Mouse (Mus musculus) embryo, embryonic 10 days (tissue): ENCODE results near the gene Abl2.
"Not testable (repeated sequence)": the region's sequence is repeated elsewhere in the genome, so short reads cannot be mapped to it uniquely, and the experiment has no call there.

Experiments used
- DNase-seq: peaks from one replicate; pipeline ENCODE4 v3.0.0-alpha.2; 2015; ENCODE audit warnings: low spot score

Gene Abl2

GRCm38 (mm10) chr1:156558024-156558930 is at the start of gene Abl2:
Abl2 (plus strand) TSS chr1:156558786.
- DNase-seq: peak; percentile 90

- DNase-seq: no peak
Observed at GRCm38 (mm10) chr1:156520136-156520780, 38.3 kb upstream of the Abl2 start.

GRCm38 (mm10) chr1:156521796-156522517 is 36.6 kb upstream of the Abl2 start:
- DNase-seq: no peak

GRCm38 (mm10) chr1:156523842-156524241 is 34.7 kb upstream of the Abl2 start, which contains the start of gene Gm10031:
Gm10031 (plus strand) TSS chr1:156524012.
- not testable (repeated sequence) for DNase-seq

GRCm38 (mm10) chr1:156532476-156533175 is 26.0 kb upstream of the Abl2 start:
- DNase-seq: not testable (repeated sequence)

GRCm38 (mm10) chr1:156533483-156533882 is 25.1 kb upstream of the Abl2 start:
- DNase-seq: no peak

GRCm38 (mm10) chr1:156533911-156534310 is 24.7 kb upstream of the Abl2 start:
- DNase-seq: no peak

GRCm38 (mm10) chr1:156537031-156537430 is 21.6 kb upstream of the Abl2 start:
- no peak for DNase-seq

GRCm38 (mm10) chr1:156537701-156538100 is 20.9 kb upstream of the Abl2 start:
- DNase-seq: no peak

GRCm38 (mm10) chr1:156538382-156538781 is 20.2 kb upstream of the Abl2 start:
- peak; percentile 35 for DNase-seq

GRCm38 (mm10) chr1:156539787-156540560 is 18.6 kb upstream of the Abl2 start:
- peak; percentile 54 for DNase-seq

- no peak for DNase-seq
Observed at GRCm38 (mm10) chr1:156543999-156544398, 14.6 kb upstream of the Abl2 start.

- DNase-seq: peak; percentile 50
Observed at GRCm38 (mm10) chr1:156558950-156559640, 509 bp downstream of the Abl2 start.

GRCm38 (mm10) chr1:156559641-156560020 is 1.0 kb downstream of the Abl2 start:
- peak; percentile 33 for DNase-seq

GRCm38 (mm10) chr1:156560500-156560899 is 1.9 kb downstream of the Abl2 start:
- no peak for DNase-seq

GRCm38 (mm10) chr1:156565328-156565727 is 6.7 kb downstream of the Abl2 start:
- DNase-seq: no peak

- no peak for DNase-seq
Observed at GRCm38 (mm10) chr1:156566132-156566531, 7.5 kb downstream of the Abl2 start.

GRCm38 (mm10) chr1:156569615-156570014 is 11.0 kb downstream of the Abl2 start:
- no peak for DNase-seq

- DNase-seq: no peak
Observed at GRCm38 (mm10) chr1:156572952-156573351, 14.4 kb downstream of the Abl2 start.

GRCm38 (mm10) chr1:156581149-156581548 is 22.6 kb downstream of the Abl2 start:
- DNase-seq: no peak
